Mouse (Mus musculus) adrenal gland, adult 8-10 months (tissue): ENCODE measurements around the gene Rhoh. TPM values are rescaled to one million over a fixed set of nuclear protein-coding genes. Genes with fewer than 3 reads are reported as not detected.

ENCODE experiments used
- DNase-seq: peaks from one replicate; pipeline ENCODE4 v3.0.0; 2022
- total RNA-seq, 4 experiments: library from RNA; stranded (reverse); gene quantifications; 2 replicates each; pipeline ENCODE4 v1.2.4; 2022

Gene Rhoh
- total RNA-seq, 4 experiments from 2014 or later, result 0.45 to 1.2 (median 0.80) TPM

- DNase-seq, result no peak
Observed at GRCm38 (mm10) chr5:65860281-65861000, 572 bp upstream of the Rhoh start.

GRCm38 (mm10) chr5:65862217-65862927 is 1.4 kb downstream of the Rhoh start:
- no peak for DNase-seq

DNA sequence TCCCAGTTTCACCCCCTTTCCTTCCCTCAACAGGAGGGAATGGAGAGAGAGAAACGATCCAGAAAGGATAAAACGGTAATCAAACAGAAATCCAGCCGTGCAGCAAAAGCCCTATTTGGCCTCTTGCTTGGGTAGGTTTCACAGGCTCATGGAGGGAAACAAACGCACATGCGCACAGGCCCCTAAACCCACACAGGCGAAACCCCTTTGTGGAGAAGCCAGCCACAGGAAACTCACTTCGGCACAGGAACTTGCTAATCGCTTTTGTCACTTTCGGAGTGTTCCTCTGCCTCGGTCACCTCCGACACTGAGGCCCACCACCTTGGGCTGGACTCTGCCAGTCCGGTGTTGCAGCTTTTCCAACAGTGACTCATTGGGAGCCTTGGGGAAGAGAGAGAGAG is 2.3 kb downstream of the Rhoh start:
- no peak for DNase-seq

GRCm38 (mm10) chr5:65864486-65864885 is 3.5 kb downstream of the Rhoh start:
- no peak for DNase-seq

GRCm38 (mm10) chr5:65864946-65865345 is 3.9 kb downstream of the Rhoh start:
- no peak for DNase-seq

- DNase-seq, result no peak
Observed at GRCm38 (mm10) chr5:65866591-65866990, 5.6 kb downstream of the Rhoh start.

GRCm38 (mm10) chr5:65867380-65868116 is 6.5 kb downstream of the Rhoh start:
- DNase-seq, result no peak

GRCm38 (mm10) chr5:65868419-65868818 is 7.4 kb downstream of the Rhoh start:
- DNase-seq, result no peak

GRCm38 (mm10) chr5:65869660-65870059 is 8.6 kb downstream of the Rhoh start:
- no peak for DNase-seq

- no peak for DNase-seq
Observed at GRCm38 (mm10) chr5:65871276-65871875, 10.4 kb downstream of the Rhoh start.

GRCm38 (mm10) chr5:65873212-65873611 is 12.2 kb downstream of the Rhoh start:
- DNase-seq, result no peak

DNA sequence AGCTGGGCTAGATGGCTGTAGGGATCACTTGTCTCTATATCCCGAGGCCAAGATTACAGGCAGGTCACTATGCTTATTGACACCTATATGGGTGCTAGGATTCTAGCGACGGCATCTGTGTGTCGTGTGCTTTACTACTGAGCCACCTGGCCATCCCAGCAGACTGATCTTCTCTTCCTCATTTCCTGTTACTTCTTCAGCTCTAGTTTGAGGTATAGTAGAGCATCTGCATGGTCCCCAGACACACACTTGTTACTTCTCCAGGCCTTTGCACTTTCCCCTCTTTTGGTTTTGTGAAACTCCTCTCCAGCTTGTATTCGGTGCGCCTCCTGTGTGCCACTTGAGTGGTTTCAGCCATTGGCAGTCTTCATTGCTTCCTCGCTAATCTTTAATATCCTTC is 14.3 kb downstream of the Rhoh start:
- DNase-seq, result no peak

GRCm38 (mm10) chr5:65878367-65878766 is 17.4 kb downstream of the Rhoh start:
- DNase-seq, result no peak

DNA sequence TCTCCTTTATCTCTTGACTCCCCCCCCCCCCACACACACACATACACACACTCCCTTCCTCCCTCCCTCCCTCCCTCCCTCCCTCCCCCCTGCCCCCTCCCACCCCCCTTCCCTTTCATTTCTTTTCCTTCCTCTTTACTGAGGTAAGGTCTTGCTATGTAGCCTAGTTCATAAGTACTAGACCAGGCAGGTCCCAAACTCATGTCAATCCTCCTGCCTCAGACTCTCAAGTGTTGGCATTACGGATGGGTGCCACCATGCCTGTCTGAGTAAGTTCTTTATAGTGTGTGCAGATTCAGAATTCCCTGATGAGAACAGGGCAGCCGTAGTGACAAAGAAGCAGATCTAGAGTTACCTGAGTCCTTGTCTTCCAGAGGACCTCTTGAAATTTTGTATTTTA is 20.2 kb downstream of the Rhoh start:
- no peak for DNase-seq

GRCm38 (mm10) chr5:65882476-65883205 is 21.6 kb downstream of the Rhoh start:
- no peak for DNase-seq

GRCm38 (mm10) chr5:65883355-65883754 is 22.3 kb downstream of the Rhoh start:
- DNase-seq, result no peak

- DNase-seq, result no peak
Observed at GRCm38 (mm10) chr5:65885699-65886443, 24.9 kb downstream of the Rhoh start.

GRCm38 (mm10) chr5:65888102-65888501 is 27.1 kb downstream of the Rhoh start:
- no peak for DNase-seq

DNA sequence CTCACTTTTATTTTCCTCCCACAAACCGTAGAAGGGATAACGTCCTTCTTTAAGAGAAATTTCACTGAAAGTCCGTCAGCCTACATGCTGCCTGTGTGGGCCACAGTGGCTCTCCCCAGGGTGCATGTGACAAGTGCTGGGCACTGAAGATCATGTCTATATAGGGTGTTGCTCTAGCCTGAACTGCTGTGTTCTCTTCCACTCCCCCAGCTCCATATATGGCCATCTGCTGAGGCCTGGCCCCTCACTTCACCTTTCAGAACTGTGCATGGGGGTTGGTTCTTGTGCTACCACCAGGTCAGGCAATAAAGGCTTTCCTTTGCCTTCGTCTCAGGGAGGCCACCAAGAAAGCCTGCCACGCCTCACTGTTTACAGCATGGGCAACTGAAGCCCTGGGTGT is 28.0 kb downstream of the Rhoh start:
- DNase-seq, result no peak

DNA sequence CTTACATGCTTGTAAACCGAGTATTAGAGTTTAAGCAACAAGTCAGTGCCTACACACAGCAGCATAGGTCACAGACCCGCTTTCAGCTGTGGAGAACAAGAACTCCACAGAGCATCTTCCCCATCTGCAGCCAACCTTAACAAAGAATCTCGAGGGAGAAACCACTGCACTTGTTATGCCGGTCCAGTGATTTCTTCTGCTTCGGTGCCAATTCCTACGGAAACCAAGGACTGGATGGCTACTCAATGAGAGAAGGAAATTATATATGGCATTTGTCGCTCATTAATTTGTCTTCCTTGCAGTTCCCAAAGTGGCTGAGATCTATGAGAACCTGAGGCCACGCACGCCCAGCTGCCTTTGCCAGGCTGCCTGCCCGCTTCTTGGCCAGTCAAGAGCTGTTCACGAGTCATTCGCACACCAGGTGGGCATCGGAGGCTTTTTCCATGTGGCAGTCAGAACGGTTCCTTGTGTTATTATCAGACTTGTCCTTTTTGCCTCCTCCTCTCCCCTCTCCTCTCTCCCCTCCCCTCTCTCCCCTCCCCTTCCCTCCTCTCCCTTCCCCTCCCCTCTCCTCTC is 30.3 kb downstream of the Rhoh start:
- DNase-seq, result no peak

DNA sequence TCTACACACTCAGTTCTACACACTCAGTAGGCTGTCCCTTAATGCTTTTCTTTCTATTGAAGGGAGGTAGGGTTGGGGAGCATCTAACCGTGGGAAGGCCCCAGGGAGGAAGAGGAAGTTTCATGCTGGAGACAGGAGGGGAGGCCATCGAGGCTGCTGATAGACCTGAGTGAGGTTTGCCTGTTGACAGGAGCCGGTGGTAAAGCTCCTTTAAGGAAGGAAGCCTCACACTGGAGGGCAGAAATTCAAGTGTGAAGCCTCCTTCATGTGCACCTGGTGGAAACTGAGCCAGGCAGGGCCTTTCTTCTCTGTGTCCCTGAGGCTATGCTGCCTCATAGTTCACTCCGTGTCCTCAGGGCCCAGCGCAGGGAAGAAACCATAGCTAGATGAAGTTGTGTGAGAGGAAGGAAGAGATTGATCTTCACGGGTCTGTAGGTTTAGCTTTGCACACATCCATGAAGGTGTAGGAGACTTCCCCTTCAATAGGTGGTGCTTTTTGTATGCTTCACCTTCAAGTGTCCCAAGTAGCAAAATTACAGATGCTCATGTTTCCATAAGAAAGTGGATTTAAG is 34.2 kb downstream of the Rhoh start:
- no peak for DNase-seq
